Mouse (Mus musculus): Measurements from ENCODE around the gene Wnt2b.

The Wnt2b gene

GRCm38 (mm10) chr3:104961066-104962059 lies at the start of gene Wnt2b:
TSS of gene Wnt2b (minus strand) at chr3:104961921.
- in situ Hi-C loops (cut with MboI, MseI): no loop called here

- in situ Hi-C loops (cut with MboI, MseI): no loop called here
Measured at GRCm38 (mm10) chr3:105010681-105011339, 49.1 kb upstream of the Wnt2b start.

GRCm38 (mm10) chr3:105008070-105008469 lies 46.3 kb upstream of the Wnt2b start:
- in situ Hi-C loops (cut with MboI, MseI): no loop called here

GRCm38 (mm10) chr3:105006101-105006500 lies 44.4 kb upstream of the Wnt2b start:
- in situ Hi-C loops (cut with MboI, MseI): no loop called here

GRCm38 (mm10) chr3:105005561-105006065 lies 43.9 kb upstream of the Wnt2b start:
- in situ Hi-C loops (cut with MboI, MseI): no loop called here

GRCm38 (mm10) chr3:105005011-105005410 lies 43.3 kb upstream of the Wnt2b start:
- in situ Hi-C loops (cut with MboI, MseI): no loop called here

- in situ Hi-C loops (cut with MboI, MseI): no loop called here
Measured at GRCm38 (mm10) chr3:105003960-105004463, 42.3 kb upstream of the Wnt2b start.

- in situ Hi-C loops (cut with MboI, MseI): no loop called here
Measured at GRCm38 (mm10) chr3:105001374-105001773, 39.7 kb upstream of the Wnt2b start.

GRCm38 (mm10) chr3:105000561-105000960 lies 38.8 kb upstream of the Wnt2b start:
- in situ Hi-C loops (cut with MboI, MseI): no loop called here

- in situ Hi-C loops (cut with MboI, MseI): no loop called here
Measured at GRCm38 (mm10) chr3:104997563-104997962, 35.8 kb upstream of the Wnt2b start.

- in situ Hi-C loops (cut with MboI, MseI): no loop called here
Measured at GRCm38 (mm10) chr3:104995707-104996106, 34.0 kb upstream of the Wnt2b start.

GRCm38 (mm10) chr3:104994415-104994841 lies 32.7 kb upstream of the Wnt2b start:
- in situ Hi-C loops (cut with MboI, MseI): loop anchor here (5.0 kb wide), 1 partner anchor 58 kb away; the partner anchor contains the start of gene Cttnbp2nl

- in situ Hi-C loops (cut with MboI, MseI): loop anchor here (5.0 kb wide), 1 partner anchor 59 kb away; the partner anchor contains the start of gene Cttnbp2nl
Measured at GRCm38 (mm10) chr3:104993800-104994199, 32.1 kb upstream of the Wnt2b start.

GRCm38 (mm10) chr3:104992709-104993388 lies 31.1 kb upstream of the Wnt2b start:
- in situ Hi-C loops (cut with MboI, MseI): loop anchor here (5.0 kb wide), 1 partner anchor 59 kb away; the partner anchor contains the start of gene Cttnbp2nl

GRCm38 (mm10) chr3:104991703-104992102 lies 30.0 kb upstream of the Wnt2b start:
- in situ Hi-C loops (cut with MboI, MseI): loop anchor here (5.0 kb wide), 1 partner anchor 61 kb away; the partner anchor contains the start of gene Cttnbp2nl

GRCm38 (mm10) chr3:104987884-104988283 lies 26.2 kb upstream of the Wnt2b start:
- in situ Hi-C loops (cut with MboI, MseI): no loop called here

GRCm38 (mm10) chr3:104979735-104980134 lies 18.0 kb upstream of the Wnt2b start:
- in situ Hi-C loops (cut with MboI, MseI): no loop called here

GRCm38 (mm10) chr3:104967548-104968300 lies 6.0 kb upstream of the Wnt2b start:
- in situ Hi-C loops (cut with MboI, MseI): loop anchor here (5.0 kb wide), 1 partner anchor 195 kb away; no protein-coding TSS in a partner anchor

- in situ Hi-C loops (cut with MboI, MseI): loop anchor here (5.0 kb wide), 1 partner anchor 194 kb away; no protein-coding TSS in a partner anchor
Measured at GRCm38 (mm10) chr3:104965991-104966554, 4.4 kb upstream of the Wnt2b start.
